Mouse (Mus musculus) MEL (cell line): ENCODE data around the gene Gtf2a1.

Source experiments
- CHD2 ChIP-seq: IDR thresholded peaks from 2 replicates; pipeline ENCODE4 v1.6.1; 2011; ENCODE audit warnings: low read length, improper control_type of control experiment
- CTCF ChIP-seq, 3 experiments: IDR thresholded peaks in 2 of 3; conservative IDR thresholded peaks in 1 of 3; 2 replicates each; pipeline ENCODE4 v1.5.1; 2011 to 2012; ENCODE audit warnings: low read length in 3 of 3, low read depth in 2 of 3, mild to moderate bottlenecking in 2 of 3, improper control_type of control experiment in 1 of 3, inconsistent platforms in 1 of 3, mixed read lengths in 1 of 3, moderate library complexity in 1 of 3; ENCODE audit not compliant: control insufficient read depth in 1 of 3, insufficient read depth in 1 of 3, poor library complexity in 1 of 3, severe bottlenecking in 1 of 3
- GATA1 ChIP-seq: IDR thresholded peaks from 2 replicates; pipeline ENCODE4 v1.6.1; 2011; ENCODE audit warnings: low read depth, low read length, improper control_type of control experiment
- JUND ChIP-seq: IDR thresholded peaks from 2 replicates; pipeline ENCODE4 v1.6.1; 2011; ENCODE audit warnings: low read depth, mild to moderate bottlenecking, improper control_type of control experiment, low read length
- KAT2A ChIP-seq: conservative IDR thresholded peaks from 2 replicates; pipeline ENCODE4 v1.6.1; 2012; ENCODE audit warnings: low read depth, low read length, improper control_type of control experiment, inconsistent platforms
- NELFE ChIP-seq: IDR thresholded peaks from 2 replicates; pipeline ENCODE4 v1.6.1; 2011; ENCODE audit warnings: low read depth, low read length, improper control_type of control experiment
- POLR2A ChIP-seq, 2 experiments: IDR thresholded peaks; 2 replicates each; pipeline ENCODE4 v1.6.1; 2011 to 2012; ENCODE audit warnings: low read length in 2 of 2, mild to moderate bottlenecking in 2 of 2, control low read depth in 1 of 2, improper control_type of control experiment in 1 of 2, low read depth in 1 of 2, moderate library complexity in 1 of 2; ENCODE audit not compliant: control insufficient read depth in 1 of 2, insufficient read depth in 1 of 2, poor library complexity in 1 of 2
- RAD21 ChIP-seq: IDR thresholded peaks from 2 replicates; pipeline ENCODE4 v1.6.1; 2011; ENCODE audit warnings: mild to moderate bottlenecking, low read depth, low read length, improper control_type of control experiment
- RCOR1 ChIP-seq: IDR thresholded peaks from 2 replicates; pipeline ENCODE4 v1.6.1; 2012; ENCODE audit warnings: low read depth, mild to moderate bottlenecking, inconsistent platforms, low read length, improper control_type of control experiment
- SIN3A ChIP-seq: IDR thresholded peaks from 2 replicates; pipeline ENCODE4 v1.6.1; 2012; ENCODE audit warnings: low read length, improper control_type of control experiment, inconsistent platforms
- SMC3 ChIP-seq: IDR thresholded peaks from 2 replicates; pipeline ENCODE4 v1.6.1; 2011; ENCODE audit warnings: low read depth, low read length, improper control_type of control experiment
- TCF12 ChIP-seq: IDR thresholded peaks from 2 replicates; pipeline ENCODE4 v1.6.1; 2014; ENCODE audit warnings: low read depth, mild to moderate bottlenecking, inconsistent platforms, low read length, improper control_type of control experiment, moderate library complexity
- ZNF384 ChIP-seq: IDR thresholded peaks from 2 replicates; pipeline ENCODE4 v1.6.1; 2012; ENCODE audit warnings: low read depth, mild to moderate bottlenecking, inconsistent platforms, low read length, improper control_type of control experiment

DNA sequence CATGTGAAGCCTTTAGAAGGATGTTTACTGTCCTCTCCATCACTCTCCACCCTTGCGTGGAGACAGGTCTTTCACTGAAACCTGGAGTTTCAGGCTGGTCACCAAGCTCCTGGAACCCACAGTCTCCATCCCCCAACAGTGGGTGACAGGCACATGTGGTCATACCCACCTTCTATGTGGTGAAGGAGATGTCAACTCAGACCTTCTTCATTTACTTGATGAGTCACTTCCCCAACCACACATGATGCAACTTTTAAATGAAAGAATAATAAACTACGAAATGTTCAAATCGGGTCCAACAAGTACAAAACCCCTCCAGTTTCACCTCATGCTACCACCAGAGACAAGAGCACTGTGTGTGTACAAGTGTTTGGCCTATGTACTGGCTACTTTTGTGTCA is 5.1 kb downstream of the Gtf2a1 start:
- TF ChIP-seq CTCF (IDR thresholded peaks at IDR 0.05 in 2 of 3, conservative IDR thresholded peaks at IDR 0.05 in 1 of 3; ENCODE audit: control insufficient read depth in 1 of 3, insufficient read depth in 1 of 3, low read depth in 2 of 3, low read length in 3 of 3, poor library complexity in 1 of 3, severe bottlenecking in 1 of 3) (no peak), SMC3 (no peak), POLR2A (IDR thresholded peaks at IDR 0.05; ENCODE audit: control insufficient read depth in 1 of 2, insufficient read depth in 1 of 2, low read depth in 1 of 2, low read length in 2 of 2, poor library complexity in 1 of 2) (no peak), CHD2 (no peak), RCOR1 (no peak), JUND (no peak), TCF12 (no peak), GATA1 (no peak), RAD21 (no peak), NELFE (no peak), KAT2A (no peak), SIN3A (no peak), ZNF384 (no peak)
